Mouse (Mus musculus) embryonic fibroblast, embryonic 13.5 days (primary cell): ENCODE results near the gene Prkch. TPM values are rescaled to one million over a fixed set of nuclear protein-coding genes. Genes with fewer than 3 reads are reported as not detected.

ENCODE experiments used
- H3K27ac ChIP-seq: 2 replicates; pipeline ENCODE4 v1.5.1; 2012; ENCODE audit warnings: low read length, control low read depth, inconsistent platforms; ENCODE audit not compliant: insufficient read depth
- H3K4me1 ChIP-seq: 2 replicates; pipeline ENCODE4 v1.6.1; 2011; ENCODE audit warnings: low read length; ENCODE audit not compliant: control insufficient read depth, insufficient read depth
- H3K4me3 ChIP-seq: 2 replicates; pipeline ENCODE4 v1.5.1; 2011; ENCODE audit warnings: mild to moderate bottlenecking, control low read depth, low read length; ENCODE audit not compliant: insufficient read depth
- CTCF ChIP-seq: IDR thresholded peaks from 2 replicates; pipeline ENCODE4 v1.5.1; 2011; ENCODE audit warnings: mild to moderate bottlenecking, control low read depth, low read length, moderate library complexity, borderline replicate concordance; ENCODE audit not compliant: insufficient read depth
- POLR2A ChIP-seq: IDR thresholded peaks from 2 replicates; pipeline ENCODE4 v1.6.1; 2011; ENCODE audit warnings: low read depth, mild to moderate bottlenecking, control low read depth, low read length, moderate library complexity
- polyA plus RNA-seq: library from polyadenylated mRNA; stranded (reverse); fragments of >200 nt; gene quantifications from 2 replicates; pipeline ENCODE4 v1.2.4, GENCODE M21; 2011; ENCODE audit warnings: low read depth; ENCODE audit not compliant: missing spikeins, insufficient read length

Prkch gene
- polyA plus RNA-seq, 1 experiment = 1.3 TPM

DNA sequence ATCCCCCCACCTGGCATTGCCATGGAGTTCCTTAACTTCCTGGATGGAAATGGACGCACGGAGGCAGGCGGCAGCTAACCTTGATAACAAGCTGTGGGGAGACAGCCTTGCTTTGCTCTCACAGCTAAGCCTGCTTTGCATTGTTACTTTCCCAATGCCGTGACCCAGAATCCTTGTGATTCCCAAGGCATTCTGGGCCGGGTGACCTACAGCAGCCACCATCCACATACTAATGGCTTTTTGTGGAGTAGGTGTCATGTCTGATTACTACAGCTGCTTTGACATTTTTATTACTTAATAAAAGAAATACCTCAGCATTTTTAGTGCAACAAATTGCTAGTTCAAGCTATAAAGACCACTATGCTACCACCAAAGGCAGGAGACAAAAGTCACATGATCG lies 177.4 kb downstream of the Prkch start:
- H3K27ac ChIP-seq = no peak overlapping the region
- no peak overlapping the region for H3K4me3 ChIP-seq
- H3K4me1 ChIP-seq = no peaks in the 10 kb centered on the region
- TF ChIP-seq CTCF (no peak), POLR2A (no peak)

GRCm38 (mm10) chr12:73762762-73763161 lies 178.2 kb downstream of the Prkch start:
- TF ChIP-seq CTCF (no peak), POLR2A (no peak)
- Histone ChIP-seq H3K4me1 (no peaks in the 10 kb centered on the region), H3K27ac (no peak overlapping the region), H3K4me3 (no peak overlapping the region)

DNA sequence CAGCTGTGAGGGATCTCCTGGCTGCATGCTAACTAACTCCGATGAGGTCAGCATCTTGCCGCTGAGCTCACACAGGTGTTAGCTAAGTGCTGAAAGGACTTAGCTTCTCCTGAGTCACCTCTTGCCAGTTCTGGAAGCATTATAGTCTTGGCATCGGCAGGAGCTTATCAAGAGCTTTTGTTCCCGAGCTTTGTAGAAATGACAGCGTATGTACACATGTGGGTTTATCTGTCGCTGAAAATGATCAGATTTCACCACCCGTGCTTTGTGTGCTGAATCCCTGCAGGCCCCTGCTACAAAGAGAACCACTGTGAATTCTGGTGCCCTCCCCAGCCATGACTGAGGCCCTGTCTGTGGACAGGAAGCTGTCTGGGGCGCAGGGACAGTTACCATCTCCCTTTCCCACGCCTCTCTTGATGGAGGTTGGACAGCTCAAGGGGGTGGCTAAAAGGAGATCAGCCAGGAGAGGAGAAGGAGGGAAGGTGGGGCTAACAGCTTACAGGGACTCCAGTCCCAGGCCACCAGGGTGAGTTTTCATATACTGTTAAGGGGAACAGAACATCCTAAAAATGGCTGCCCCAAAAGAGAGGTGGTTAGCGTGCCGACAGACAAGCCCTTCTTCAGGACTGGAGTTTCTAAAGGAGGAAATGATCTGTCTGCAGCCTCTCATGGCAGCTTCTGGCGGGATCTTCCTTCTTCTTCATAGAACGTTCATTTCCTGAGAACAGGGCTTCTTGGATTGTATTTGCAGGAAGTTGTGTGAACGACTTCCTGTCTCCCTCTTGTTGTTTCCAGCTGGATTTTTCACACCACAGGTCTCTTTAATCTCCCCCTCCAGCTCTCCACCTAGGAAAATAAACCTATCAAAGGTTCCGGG lies 180.3 kb downstream of the Prkch start:
- Histone ChIP-seq H3K4me1 (no peaks in the 10 kb centered on the region), H3K27ac (no peak overlapping the region), H3K4me3 (no peak overlapping the region)
- TF ChIP-seq POLR2A (no peak), CTCF (no peak)

DNA sequence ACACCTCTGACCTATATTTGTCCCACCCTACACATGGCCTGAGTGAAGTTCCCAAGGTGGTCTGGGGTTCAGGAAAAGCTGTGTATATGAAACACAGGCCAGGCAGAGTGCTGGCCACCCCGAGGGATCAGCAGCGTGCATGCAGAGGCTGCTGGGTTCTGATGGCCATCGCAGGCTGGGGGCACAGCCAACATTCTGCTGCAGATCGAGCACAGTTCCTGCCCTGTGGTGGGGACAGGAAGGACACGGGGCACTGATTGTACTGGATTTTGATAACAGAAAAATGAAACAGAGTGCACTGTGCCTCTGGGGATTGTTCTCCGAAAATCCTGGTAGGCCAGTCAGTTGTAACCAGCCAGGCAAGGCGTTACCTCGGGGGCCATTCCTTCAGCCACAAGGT lies 181.6 kb downstream of the Prkch start:
- Histone ChIP-seq H3K27ac (no peak overlapping the region), H3K4me3 (no peak overlapping the region), H3K4me1 (no peaks in the 10 kb centered on the region)
- TF ChIP-seq POLR2A (no peak), CTCF (no peak)

- H3K27ac ChIP-seq = no peak overlapping the region
- no peak overlapping the region for H3K4me3 ChIP-seq
- TF ChIP-seq CTCF (no peak), POLR2A (no peak)
- H3K4me1 ChIP-seq = no peaks in the 10 kb centered on the region
These were observed 184.2 kb downstream of the Prkch start for GRCm38 (mm10) chr12:73768788-73769187.

- Histone ChIP-seq H3K27ac (no peak overlapping the region), H3K4me1 (no peaks in the 10 kb centered on the region), H3K4me3 (no peak overlapping the region)
- TF ChIP-seq POLR2A = no peak
- TF ChIP-seq CTCF = no peak
These were observed 184.9 kb downstream of the Prkch start for GRCm38 (mm10) chr12:73769536-73769935.

DNA sequence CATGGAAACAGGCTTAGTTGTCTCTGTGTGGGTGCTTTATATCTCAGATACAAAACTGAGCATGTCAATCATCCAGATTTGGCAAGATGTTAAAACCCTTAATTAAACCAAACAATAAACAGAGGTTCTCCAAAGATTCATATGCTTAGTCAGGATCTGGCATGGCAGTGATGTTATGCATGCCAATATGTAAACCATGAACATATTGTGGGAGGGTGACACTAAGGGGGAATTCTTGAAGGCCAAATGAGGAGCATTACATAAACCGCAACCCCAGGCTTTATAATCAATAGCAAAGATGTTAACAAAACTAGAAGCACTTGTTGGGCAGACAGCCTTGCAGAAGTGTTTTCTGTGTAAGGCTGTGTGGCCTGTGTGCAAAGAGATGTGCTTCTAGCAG lies 186.2 kb downstream of the Prkch start:
- no peak for TF ChIP-seq POLR2A
- TF ChIP-seq CTCF = no peak
- Histone ChIP-seq H3K27ac (no peak overlapping the region), H3K4me3 (no peak overlapping the region), H3K4me1 (no peaks in the 10 kb centered on the region; the same call in 1 of the 2 replicates)

- peaks cover 8% of the 10 kb centered on the region for H3K4me1 ChIP-seq
- peak overlapping the region; percentile 73 for H3K27ac ChIP-seq
- TF ChIP-seq POLR2A = no peak
- TF ChIP-seq CTCF = no peak
- no peak overlapping the region for H3K4me3 ChIP-seq
These were observed 190.3 kb downstream of the Prkch start for GRCm38 (mm10) chr12:73774793-73775385.

- Histone ChIP-seq H3K4me1 (peaks cover 8% of the 10 kb centered on the region), H3K4me3 (no peak overlapping the region), H3K27ac (no peak overlapping the region)
- no peak for TF ChIP-seq POLR2A
- no peak for TF ChIP-seq CTCF
These were observed 191.9 kb downstream of the Prkch start for GRCm38 (mm10) chr12:73776401-73776945.

GRCm38 (mm10) chr12:73777673-73778072 lies 193.1 kb downstream of the Prkch start:
- H3K4me3 ChIP-seq = no peak overlapping the region
- H3K27ac ChIP-seq = 0 out of 2 replicates have a peak overlapping the region, but pooled peaks have one; percentile 4
- H3K4me1 ChIP-seq = peaks cover 8% of the 10 kb centered on the region
- TF ChIP-seq CTCF = no peak
- TF ChIP-seq POLR2A = no peak
